Mouse (Mus musculus): ENCODE results near the gene Krtap4-6. TPM values are rescaled to one million over a fixed set of nuclear protein-coding genes. Genes with fewer than 3 reads are reported as not detected.
"Not testable (repeated sequence)": the region's sequence is repeated elsewhere in the genome, so short reads cannot be mapped to it uniquely, and the experiment has no call there.

The Krtap4-6 gene
- polyA plus RNA-seq, 1 experiment from 2014 or later: not detected

DNA sequence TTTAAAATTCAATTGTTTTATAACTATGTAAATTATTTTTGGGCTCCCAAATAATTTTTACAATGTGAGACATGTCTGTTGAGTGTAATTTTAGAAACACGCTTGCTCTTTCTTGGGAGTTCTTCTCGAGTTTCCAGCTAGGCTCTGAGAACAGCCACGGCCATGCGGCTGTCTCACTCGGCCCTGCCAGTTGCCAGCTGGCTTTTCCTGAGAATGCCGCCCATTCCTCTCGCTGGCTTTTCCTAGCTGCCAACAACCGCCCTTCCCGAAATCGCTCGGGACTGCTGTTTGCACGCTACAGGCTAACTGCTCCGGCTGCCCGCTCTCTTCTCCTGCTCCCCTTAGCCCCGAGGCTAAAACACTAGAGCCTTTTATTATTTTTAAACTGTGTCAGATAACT, 19.3 kb downstream of the Krtap4-6 start:
- H3K9ac ChIP-seq (replicated peaks; ENCODE audit: low read depth, low read length): no peak overlapping the region
- no peaks in the 10 kb centered on the region for H3K9me3 ChIP-seq (ENCODE audit: control insufficient read depth, low read depth, low read length)
- no peaks in the 10 kb centered on the region for H3K36me3 ChIP-seq (ENCODE audit: control insufficient read depth, insufficient read depth, low read length)
- H3K27ac ChIP-seq (ENCODE audit: low read length): no peak overlapping the region
- H3K4me3 ChIP-seq (ENCODE audit: low read depth, low read length): no peak overlapping the region
- H3K4me1 ChIP-seq (ENCODE audit: control insufficient read depth, insufficient read depth, low read length): no peaks in the 10 kb centered on the region
- WGBS: 86% methylated on average over 15 of the region's 15 CpGs
- no peak for ATAC-seq (ENCODE audit: insufficient number of reproducible peaks, insufficient read depth, low FRiP score, low read depth)
- no peak overlapping the region for H3K4me2 ChIP-seq (replicated peaks; ENCODE audit: low read depth, low read length)
- H3K27me3 ChIP-seq (ENCODE audit: control insufficient read depth, insufficient read depth, low read length): no peaks in the 10 kb centered on the region

GRCm38 (mm10) chr11:99644351-99644750, 21.4 kb downstream of the Krtap4-6 start:
- Histone ChIP-seq H3K4me1 (ENCODE audit: control insufficient read depth, insufficient read depth, low read length) (no peaks in the 10 kb centered on the region), H3K27me3 (ENCODE audit: control insufficient read depth, insufficient read depth, low read length) (no peaks in the 10 kb centered on the region), H3K4me2 (replicated peaks; ENCODE audit: low read depth, low read length) (no peak overlapping the region), H3K36me3 (ENCODE audit: control insufficient read depth, insufficient read depth, low read length) (no peaks in the 10 kb centered on the region), H3K27ac (ENCODE audit: low read length) (no peak overlapping the region), H3K4me3 (ENCODE audit: low read depth, low read length) (no peak overlapping the region), H3K9ac (replicated peaks; ENCODE audit: low read depth, low read length) (no peak overlapping the region), H3K9me3 (ENCODE audit: control insufficient read depth, low read depth, low read length) (no peaks in the 10 kb centered on the region)
- ATAC-seq (ENCODE audit: insufficient number of reproducible peaks, insufficient read depth, low FRiP score, low read depth): no peak
- 77% methylated on average over 3 of the region's 3 CpGs for WGBS

DNA sequence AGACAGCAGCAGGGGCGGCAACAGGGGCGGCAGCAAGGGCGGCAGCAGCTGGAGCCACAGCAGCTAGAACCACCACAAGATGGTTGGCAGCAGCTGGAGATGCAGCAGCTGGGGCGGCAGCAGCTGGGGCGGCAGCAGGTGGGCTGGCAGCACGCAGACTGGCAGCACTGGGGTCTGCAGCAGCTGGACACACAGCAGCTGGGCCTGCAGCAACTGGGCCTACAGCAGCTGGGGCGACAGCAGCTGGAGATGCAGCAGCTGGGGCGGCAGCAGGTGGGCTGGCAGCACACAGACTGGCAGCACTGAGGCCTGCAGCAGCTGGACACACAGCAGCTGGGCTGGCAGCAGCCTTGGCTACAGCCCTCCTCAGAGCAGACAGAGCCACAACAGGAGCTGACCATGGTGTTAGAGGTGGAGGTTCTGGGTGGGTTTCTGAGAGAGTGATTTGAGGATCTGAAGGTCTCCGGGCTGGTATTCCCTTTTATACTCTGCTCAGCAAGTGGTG, 22.1 kb downstream of the Krtap4-6 start, which contains the start of gene Krtap4-7:
TSS of gene Krtap4-7 (minus strand) at position 455 of the 505 bp plus-strand sequence.
- not testable (repeated sequence) for H3K27me3 ChIP-seq (ENCODE audit: control insufficient read depth, insufficient read depth, low read length); H3K4me3 ChIP-seq (ENCODE audit: low read depth, low read length); H3K36me3 ChIP-seq (ENCODE audit: control insufficient read depth, insufficient read depth, low read length); H3K9ac ChIP-seq (replicated peaks; ENCODE audit: low read depth, low read length); H3K4me1 ChIP-seq (ENCODE audit: control insufficient read depth, insufficient read depth, low read length); H3K27ac ChIP-seq (ENCODE audit: low read length); H3K4me2 ChIP-seq (replicated peaks; ENCODE audit: low read depth, low read length); H3K9me3 ChIP-seq (ENCODE audit: control insufficient read depth, low read depth, low read length); ATAC-seq (ENCODE audit: insufficient number of reproducible peaks, insufficient read depth, low FRiP score, low read depth)
- 86% methylated on average over 9 of the region's 9 CpGs for WGBS

DNA sequence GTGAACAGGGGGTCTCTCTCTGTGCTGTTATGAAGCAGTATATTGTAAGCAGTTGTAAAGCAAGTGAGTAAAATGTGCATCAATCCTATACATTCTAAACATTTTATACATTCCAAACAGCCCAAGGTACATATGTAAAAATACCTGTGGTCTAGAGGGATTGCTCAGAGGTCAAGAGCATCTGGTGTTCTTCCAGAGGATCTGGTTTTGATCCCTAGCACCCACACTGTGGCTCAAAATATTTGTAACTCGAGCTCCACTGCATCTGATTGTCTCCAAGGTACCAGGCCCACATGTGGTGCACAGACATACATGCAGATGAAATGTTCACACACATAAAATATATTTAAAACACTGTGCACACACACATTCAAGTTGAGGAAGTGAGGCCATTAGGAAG, 24.8 kb downstream of the Krtap4-6 start:
- H3K9me3 ChIP-seq (ENCODE audit: control insufficient read depth, low read depth, low read length): no peaks in the 10 kb centered on the region
- H3K4me2 ChIP-seq (replicated peaks; ENCODE audit: low read depth, low read length): no peak overlapping the region
- H3K36me3 ChIP-seq (ENCODE audit: control insufficient read depth, insufficient read depth, low read length): no peaks in the 10 kb centered on the region
- H3K4me1 ChIP-seq (ENCODE audit: control insufficient read depth, insufficient read depth, low read length): no peaks in the 10 kb centered on the region
- H3K27me3 ChIP-seq (ENCODE audit: control insufficient read depth, insufficient read depth, low read length): no peaks in the 10 kb centered on the region
- ATAC-seq (ENCODE audit: insufficient number of reproducible peaks, insufficient read depth, low FRiP score, low read depth): no peak
- no peak overlapping the region for H3K4me3 ChIP-seq (ENCODE audit: low read depth, low read length)
- H3K9ac ChIP-seq (replicated peaks; ENCODE audit: low read depth, low read length): no peak overlapping the region
- no peak overlapping the region for H3K27ac ChIP-seq (ENCODE audit: low read length)
- 31% methylated on average over 1 of the region's 1 CpGs for WGBS

DNA sequence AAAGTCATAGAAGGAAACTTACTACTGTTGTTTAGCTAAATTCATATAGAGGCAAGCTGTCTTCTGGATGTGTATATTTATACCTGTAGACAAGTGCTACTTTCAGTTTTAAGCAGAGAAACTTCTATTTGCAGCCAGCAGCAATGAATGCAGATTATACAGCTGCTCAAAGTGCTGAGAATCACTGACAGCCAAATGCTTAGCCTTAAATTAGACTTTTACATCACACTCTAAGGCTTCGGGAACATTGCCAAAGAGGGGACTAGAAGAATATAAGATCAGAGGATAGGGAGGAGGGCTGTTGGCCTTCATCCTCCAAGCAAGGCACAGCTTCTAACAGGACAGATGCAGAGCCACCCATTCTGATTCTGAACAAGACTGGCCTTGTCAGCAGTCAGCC, 28.7 kb downstream of the Krtap4-6 start:
- no peaks in the 10 kb centered on the region for H3K9me3 ChIP-seq (ENCODE audit: control insufficient read depth, low read depth, low read length)
- no peaks in the 10 kb centered on the region for H3K27me3 ChIP-seq (ENCODE audit: control insufficient read depth, insufficient read depth, low read length)
- H3K4me1 ChIP-seq (ENCODE audit: control insufficient read depth, insufficient read depth, low read length): no peaks in the 10 kb centered on the region
- H3K4me3 ChIP-seq (ENCODE audit: low read depth, low read length): no peak overlapping the region
- H3K4me2 ChIP-seq (replicated peaks; ENCODE audit: low read depth, low read length): no peak overlapping the region
- H3K36me3 ChIP-seq (ENCODE audit: control insufficient read depth, insufficient read depth, low read length): no peaks in the 10 kb centered on the region
- 67% methylated on average over 1 of the region's 1 CpGs for WGBS
- H3K27ac ChIP-seq (ENCODE audit: low read length): no peak overlapping the region
- H3K9ac ChIP-seq (replicated peaks; ENCODE audit: low read depth, low read length): no peak overlapping the region
- ATAC-seq (ENCODE audit: insufficient number of reproducible peaks, insufficient read depth, low FRiP score, low read depth): no peak

DNA sequence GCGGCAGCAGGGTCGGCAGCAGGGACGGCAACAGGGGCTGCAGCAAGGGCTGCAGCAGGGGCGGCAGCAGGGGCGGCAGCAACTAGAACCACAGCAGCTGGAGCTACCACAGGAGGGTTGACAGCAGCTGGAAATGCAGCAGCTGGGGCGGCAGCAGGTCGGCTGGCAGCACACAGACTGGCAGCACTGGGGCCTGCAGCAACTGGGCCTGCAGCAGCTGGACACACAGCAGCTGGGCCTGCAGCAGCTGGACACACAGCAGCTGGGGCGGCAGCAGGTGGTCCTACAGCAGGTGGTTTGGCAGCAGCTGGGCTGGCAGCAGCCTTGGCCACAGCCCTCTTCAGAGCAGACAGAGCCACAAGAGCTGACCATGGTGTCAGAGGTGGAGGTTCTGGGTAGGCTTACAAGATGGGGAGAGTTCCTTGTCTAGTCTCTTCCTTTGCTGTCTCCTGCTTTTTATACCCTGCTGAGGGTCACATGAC, 31.1 kb downstream of the Krtap4-6 start, which contains the start of gene Krtap4-2:
TSS of gene Krtap4-2 (minus strand) at position 432 of the 482 bp plus-strand sequence.
- Histone ChIP-seq H3K27me3 (ENCODE audit: control insufficient read depth, insufficient read depth, low read length) (no peaks in the 10 kb centered on the region), H3K9ac (replicated peaks; ENCODE audit: low read depth, low read length) (no peak within 1 kb of the TSS), H3K4me1 (ENCODE audit: control insufficient read depth, insufficient read depth, low read length) (no peaks in the 10 kb centered on the region), H3K4me3 (ENCODE audit: low read depth, low read length) (no peak within 1 kb of the TSS), H3K36me3 (ENCODE audit: control insufficient read depth, insufficient read depth, low read length) (no peaks in the 10 kb centered on the region), H3K9me3 (ENCODE audit: control insufficient read depth, low read depth, low read length) (no peaks in the 10 kb centered on the region), H3K27ac (ENCODE audit: low read length) (no peak within 1 kb of the TSS), H3K4me2 (replicated peaks; ENCODE audit: low read depth, low read length) (no peak within 1 kb of the TSS)
- no peak for ATAC-seq (ENCODE audit: insufficient number of reproducible peaks, insufficient read depth, low FRiP score, low read depth)
- WGBS: 30% methylated on average over 8 of the region's 8 CpGs

DNA sequence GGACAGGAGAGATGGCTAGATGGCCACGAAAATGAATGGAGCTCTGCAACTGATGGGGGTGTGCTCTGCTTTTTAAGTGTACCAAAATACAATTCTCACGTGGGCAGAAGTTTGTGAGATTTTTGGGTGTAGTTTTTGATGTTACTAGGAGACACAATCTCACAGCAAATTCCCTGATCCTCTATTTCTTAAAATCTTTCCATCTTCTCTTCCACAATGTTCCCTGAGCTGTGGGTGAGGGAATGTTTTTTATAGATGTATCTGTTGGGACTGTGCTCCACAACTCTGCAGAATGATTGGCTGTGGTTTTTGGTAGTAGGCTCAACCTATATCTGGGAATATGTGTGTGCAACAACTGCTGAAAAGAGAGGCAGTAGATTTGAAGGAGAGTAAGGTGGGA, 32.5 kb downstream of the Krtap4-6 start:
- no peak overlapping the region for H3K9ac ChIP-seq (replicated peaks; ENCODE audit: low read depth, low read length)
- no peak for ATAC-seq (ENCODE audit: insufficient number of reproducible peaks, insufficient read depth, low FRiP score, low read depth)
- no peaks in the 10 kb centered on the region for H3K36me3 ChIP-seq (ENCODE audit: control insufficient read depth, insufficient read depth, low read length)
- no peak overlapping the region for H3K4me3 ChIP-seq (ENCODE audit: low read depth, low read length)
- H3K4me2 ChIP-seq (replicated peaks; ENCODE audit: low read depth, low read length): no peak overlapping the region
- no peaks in the 10 kb centered on the region for H3K9me3 ChIP-seq (ENCODE audit: control insufficient read depth, low read depth, low read length)
- 72% methylated on average over 2 of the region's 2 CpGs for WGBS
- no peak overlapping the region for H3K27ac ChIP-seq (ENCODE audit: low read length)
- no peaks in the 10 kb centered on the region for H3K27me3 ChIP-seq (ENCODE audit: control insufficient read depth, insufficient read depth, low read length)
- H3K4me1 ChIP-seq (ENCODE audit: control insufficient read depth, insufficient read depth, low read length): no peaks in the 10 kb centered on the region

DNA sequence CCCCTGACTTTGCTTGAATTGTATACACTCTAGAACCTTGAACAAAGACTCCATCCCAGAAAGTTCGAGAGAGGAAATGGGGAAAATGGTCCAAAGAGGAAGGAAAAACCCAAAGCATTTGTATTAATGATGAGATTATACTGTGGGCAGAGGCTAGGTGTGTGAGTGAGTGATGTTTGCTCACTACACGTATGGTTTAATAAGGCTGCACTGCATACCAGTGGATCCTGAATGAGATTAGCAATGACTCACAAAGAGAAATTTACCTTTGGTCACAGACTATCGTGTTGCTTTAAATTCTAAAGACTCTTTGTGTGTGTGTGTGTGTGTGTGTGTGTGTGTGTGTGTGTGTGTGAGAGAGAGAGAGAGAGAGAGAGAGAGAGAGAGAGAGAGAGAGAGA, 34.9 kb downstream of the Krtap4-6 start:
- WGBS: 62% methylated on average over 3 of the region's 3 CpGs
- no peak for ATAC-seq (ENCODE audit: insufficient number of reproducible peaks, insufficient read depth, low FRiP score, low read depth)
- Histone ChIP-seq H3K27ac (ENCODE audit: low read length) (no peak overlapping the region), H3K4me3 (ENCODE audit: low read depth, low read length) (no peak overlapping the region), H3K9ac (replicated peaks; ENCODE audit: low read depth, low read length) (no peak overlapping the region), H3K36me3 (ENCODE audit: control insufficient read depth, insufficient read depth, low read length) (no peaks in the 10 kb centered on the region), H3K4me1 (ENCODE audit: control insufficient read depth, insufficient read depth, low read length) (no peaks in the 10 kb centered on the region), H3K9me3 (ENCODE audit: control insufficient read depth, low read depth, low read length) (no peaks in the 10 kb centered on the region), H3K27me3 (ENCODE audit: control insufficient read depth, insufficient read depth, low read length) (no peaks in the 10 kb centered on the region), H3K4me2 (replicated peaks; ENCODE audit: low read depth, low read length) (no peak overlapping the region)

DNA sequence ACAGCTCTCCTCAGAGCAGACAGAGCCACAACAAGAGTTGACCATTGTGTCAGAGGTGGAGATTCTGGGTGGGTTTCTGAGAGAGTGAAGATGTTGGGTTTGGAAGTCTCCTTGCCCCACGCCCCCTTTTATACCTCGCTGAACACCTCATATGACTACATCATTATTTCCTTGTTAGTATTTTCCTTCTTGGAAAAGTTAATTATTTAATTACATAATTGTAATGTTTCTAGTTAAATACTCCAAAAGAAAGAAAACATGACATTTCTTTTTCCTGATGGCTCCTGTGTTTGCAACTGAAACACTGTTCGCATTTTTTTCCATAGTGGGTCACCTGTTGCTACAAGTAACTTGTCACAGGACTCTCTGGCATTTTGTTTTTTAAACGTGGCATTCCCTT, 37.6 kb downstream of the Krtap4-6 start, which contains the start of gene Krtap4-1:
TSS of gene Krtap4-1 (minus strand) at position 101 of the 400 bp plus-strand sequence.
- 83% methylated on average over 4 of the region's 4 CpGs for WGBS
- Histone ChIP-seq H3K9me3 (ENCODE audit: control insufficient read depth, low read depth, low read length) (no peaks in the 10 kb centered on the region), H3K9ac (replicated peaks; ENCODE audit: low read depth, low read length) (no peak within 1 kb of the TSS), H3K4me2 (replicated peaks; ENCODE audit: low read depth, low read length) (no peak within 1 kb of the TSS), H3K27ac (ENCODE audit: low read length) (no peak within 1 kb of the TSS), H3K4me3 (ENCODE audit: low read depth, low read length) (no peak within 1 kb of the TSS), H3K36me3 (ENCODE audit: control insufficient read depth, insufficient read depth, low read length) (no peaks in the 10 kb centered on the region), H3K27me3 (ENCODE audit: control insufficient read depth, insufficient read depth, low read length) (no peaks in the 10 kb centered on the region), H3K4me1 (ENCODE audit: control insufficient read depth, insufficient read depth, low read length) (no peaks in the 10 kb centered on the region)
- ATAC-seq (ENCODE audit: insufficient number of reproducible peaks, insufficient read depth, low FRiP score, low read depth): no peak

All from stomach, embryonic 14.5 days (tissue).